8 mouse cellular contexts compared by ENCODE assay signal in the genomic region with DNA sequence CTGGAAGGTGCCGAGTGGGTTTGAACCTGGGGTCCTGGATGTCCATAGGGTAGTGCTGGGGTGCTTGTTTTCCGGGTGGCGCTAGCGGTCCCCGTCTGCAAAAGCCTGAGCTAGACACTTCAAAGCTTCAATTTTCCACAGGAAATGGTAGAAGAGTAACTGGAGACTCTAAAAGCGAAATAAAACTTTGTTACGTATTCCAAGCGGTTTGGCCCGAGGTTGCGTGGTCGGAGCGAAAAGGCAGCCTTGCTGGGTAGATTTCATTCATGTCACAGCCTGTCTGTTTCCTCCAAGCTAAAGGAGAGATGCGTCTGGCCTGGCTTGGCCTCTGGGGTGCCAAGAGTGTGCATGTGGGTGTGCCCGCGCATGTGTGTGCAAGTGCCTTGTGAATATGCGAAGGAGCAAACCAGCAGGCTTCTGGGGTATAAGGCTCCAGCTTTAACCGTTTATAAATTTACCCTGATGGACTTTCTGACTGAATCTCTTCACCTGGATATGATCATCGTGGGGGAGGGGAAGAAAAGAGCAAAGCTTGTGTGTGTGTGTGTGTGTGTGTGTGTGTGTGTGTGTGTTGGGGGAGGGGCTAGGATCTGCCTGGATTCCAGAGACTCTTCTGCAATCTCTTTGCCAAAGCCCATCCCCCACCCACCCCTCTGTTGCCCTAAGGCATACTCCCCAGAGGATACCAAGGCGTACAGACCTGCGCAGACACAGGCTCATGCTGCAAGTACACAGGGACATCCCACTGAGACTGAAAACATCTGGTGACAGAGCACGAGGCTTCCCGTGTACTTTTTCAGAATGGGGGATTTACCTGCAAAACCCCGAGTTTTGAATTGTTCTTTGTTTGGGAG. TPM values are rescaled to one million over a fixed set of nuclear protein-coding genes. Genes with fewer than 3 reads are reported as not detected.
DNase-seq lines count a peak whose midpoint lies in the region; ATAC-seq lines count a peak whose summit lies in the region.

No protein-coding gene starts in this region.

- no peaks in the 10 kb centered on the region for H3K36me3 ChIP-seq in heart, embryonic 12.5 days
- H3K36me3 ChIP-seq in embryonic facial prominence, embryonic 14.5 days (ENCODE audit: control insufficient read depth, insufficient read depth, low read length), result no peaks in the 10 kb centered on the region
- no peaks in the 10 kb centered on the region for H3K36me3 ChIP-seq in midbrain, embryonic 10.5 days

- peaks cover 18% of the 10 kb centered on the region for H3K4me1 ChIP-seq in heart, embryonic 12.5 days (replicated peaks)
- peaks cover 22% of the 10 kb centered on the region for H3K4me1 ChIP-seq in embryonic facial prominence, embryonic 14.5 days (ENCODE audit: control insufficient read depth, insufficient read depth, low read length)
- H3K4me1 ChIP-seq in midbrain, embryonic 10.5 days, result peaks cover 41% of the 10 kb centered on the region

- H3K27ac ChIP-seq in heart, embryonic 12.5 days (ENCODE audit: poor library complexity, severe bottlenecking), result no peak overlapping the region
- H3K27ac ChIP-seq in embryonic facial prominence, embryonic 14.5 days (replicated peaks; ENCODE audit: low read depth, low read length), result no peak overlapping the region
- no peak overlapping the region for H3K27ac ChIP-seq in midbrain, embryonic 10.5 days (replicated peaks)

- no peaks in the 10 kb centered on the region for H3K9me3 ChIP-seq in heart, embryonic 12.5 days (replicated peaks)
- no peaks in the 10 kb centered on the region for H3K9me3 ChIP-seq in embryonic facial prominence, embryonic 14.5 days (ENCODE audit: control insufficient read depth, low read length)
- no peaks in the 10 kb centered on the region for H3K9me3 ChIP-seq in midbrain, embryonic 10.5 days (replicated peaks)

- WGBS in heart, embryonic 12.5 days, result 50% methylated on average over 23 of the region's 23 CpGs
- WGBS in embryonic facial prominence, embryonic 14.5 days, result 22% methylated on average over 23 of the region's 23 CpGs
- 50% methylated on average over 23 of the region's 23 CpGs for WGBS in midbrain, embryonic 10.5 days

- H3K4me3 ChIP-seq in heart, embryonic 12.5 days, result no peak overlapping the region
- H3K4me3 ChIP-seq in embryonic facial prominence, embryonic 14.5 days (ENCODE audit: low read depth, low read length), result peak overlapping the region; percentile 67
- H3K4me3 ChIP-seq in midbrain, embryonic 10.5 days, result peak overlapping the region; percentile 74

- intact Hi-C loops in heart, postnatal 25 days (cut with DNase I), result no loop called here

- no peak for DNase-seq in heart, postnatal 25 days (ENCODE audit: low spot score)
- DNase-seq in CD8-positive naive resting alpha-beta T cell, adult 2 months (ENCODE audit: low read depth in 2 of 2, low spot score in 2 of 2), result peak; percentile 29 to 42
- peak; percentile 59 for DNase-seq in embryonic facial prominence, embryonic 14.5 days (ENCODE audit: low spot score)
- DNase-seq in midbrain, embryonic 10.5 days (ENCODE audit: low spot score), result peak; percentile 19
- DNase-seq in heart, adult 9 months (ENCODE audit: low spot score in 2 of 2), result no peak

- H3K9ac ChIP-seq in heart, embryonic 12.5 days, result no peak overlapping the region
- H3K9ac ChIP-seq in embryonic facial prominence, embryonic 14.5 days (ENCODE audit: low read depth, low read length), result 0 out of 2 replicates have a peak overlapping the region, but pooled peaks have one; percentile 23

- peak overlapping the region; percentile 97; the same call in 1 of the 2 replicates for H3K4me2 ChIP-seq in heart, embryonic 12.5 days
- H3K4me2 ChIP-seq in embryonic facial prominence, embryonic 14.5 days (ENCODE audit: low read depth, low read length), result peak overlapping the region; percentile 100

- H3K27me3 ChIP-seq in heart, embryonic 12.5 days (replicated peaks), result peaks cover 21% of the 10 kb centered on the region
- no peaks in the 10 kb centered on the region for H3K27me3 ChIP-seq in embryonic facial prominence, embryonic 14.5 days (replicated peaks; ENCODE audit: control insufficient read depth, insufficient read depth, low read length)
- H3K27me3 ChIP-seq in midbrain, embryonic 10.5 days (ENCODE audit: low read depth, poor library complexity, severe bottlenecking), result peaks cover 37% of the 10 kb centered on the region

- ATAC-seq in heart, embryonic 12.5 days (ENCODE audit: insufficient number of reproducible peaks, low FRiP score), result no peak
- no peak for ATAC-seq in embryonic facial prominence, embryonic 14.5 days (ENCODE audit: low read depth)
- no peak for ATAC-seq in megakaryocyte-erythroid progenitor cell, adult 5-6 weeks (replicated peaks; ENCODE audit: low FRiP score, low TSS enrichment, poor library complexity, severe bottlenecking)
- ATAC-seq in erythroid progenitor cell, adult 5-6 weeks (replicated peaks; ENCODE audit: low FRiP score, poor library complexity, severe bottlenecking), result no peak

RNA-seq across cellular contexts. Expression of a gene that starts 2.9 kb away (rescaled TPM):
- polyA plus RNA-seq in heart, embryonic 12.5 days (2016; fragmentation: Nextera tagmentation; extraction: Ambion mirVana), result 0.98 and 1.2 TPM in 2 replicates
- 1 to 10 TPM; 1.4 to 1.7 TPM for total RNA-seq in heart, postnatal 25 days (2021)
- 5.0 and 5.8 TPM in 2 replicates for polyA plus RNA-seq in embryonic facial prominence, embryonic 14.5 days (2014; fragmentation: Nextera tagmentation; extraction: Ambion mirVana)
- polyA plus RNA-seq in midbrain, embryonic 10.5 days (2016; fragmentation: Nextera tagmentation; extraction: Ambion mirVana), result 4.7 and 6.0 TPM in 2 replicates
- not detected in 2 replicates for total RNA-seq in megakaryocyte-erythroid progenitor cell, adult 5-6 weeks (2014; fragmentation: Nextera tagmentation)
- total RNA-seq in megakaryocyte-erythroid progenitor cell, adult 5-6 weeks (2017), result 0.70 and 0.80 TPM in 2 replicates
- total RNA-seq in erythroid progenitor cell, adult 5-6 weeks (2015; ENCODE audit: low replicate concordance), result 1.1 and 1.3 TPM in 2 replicates
- total RNA-seq in erythroid progenitor cell, adult 5-6 weeks (2017; ENCODE audit: low replicate concordance), result 1.1 TPM in 1 of 2 replicates, not detected in the other

Comparison
In these comparisons a context has a peak if more than half of its experiments do, and no peak if none do; other contexts are left out.
1. DNase-seq: peak in CD8-positive naive resting alpha-beta T cell, adult 2 months (2 of 2), embryonic facial prominence, embryonic 14.5 days (single experiment) and midbrain, embryonic 10.5 days (single experiment); none in heart, postnatal 25 days (single experiment) and heart, adult 9 months (0 of 2).